Mouse (Mus musculus) hindbrain, embryonic 11.5 days (tissue): ENCODE measurements around the gene Nt5dc3. TPM values are rescaled to one million over a fixed set of nuclear protein-coding genes. Genes with fewer than 3 reads are reported as not detected.

ENCODE experiments used
- ATAC-seq: fragments of 200-750 bp; cut with Nextera tagmentation; 2 replicates; pipeline ENCODE4 v1.8.0; 2017; ENCODE audit warnings: mild to moderate bottlenecking, moderate TSS enrichment, moderate library complexity; ENCODE audit not compliant: low FRiP score
- DNase-seq: peaks from one replicate; pipeline ENCODE4 v3.0.0-alpha.2; 2015; ENCODE audit warnings: low spot score
- H3K27ac ChIP-seq: fragments of 300-500 bp; sonication (generic); 2 replicates; pipeline ENCODE4 v1.5.1; 2014; ENCODE audit warnings: mild to moderate bottlenecking, low read depth, low read length
- H3K27me3 ChIP-seq: fragments of 300-500 bp; sonication (generic); 2 replicates; pipeline ENCODE4 v1.6.1; 2014; ENCODE audit warnings: mild to moderate bottlenecking, low read length, moderate library complexity, mixed read lengths; ENCODE audit not compliant: control insufficient read depth, insufficient read depth
- H3K36me3 ChIP-seq: fragments of 300-500 bp; sonication (generic); 2 replicates; pipeline ENCODE4 v1.6.1; 2014; ENCODE audit warnings: mild to moderate bottlenecking, low read length, moderate library complexity, mixed read lengths; ENCODE audit not compliant: control insufficient read depth, insufficient read depth
- H3K4me1 ChIP-seq: fragments of 300-500 bp; sonication (generic); replicated peaks from 2 replicates; pipeline ENCODE4 v1.6.1; 2014; ENCODE audit warnings: low read length, mixed read lengths; ENCODE audit not compliant: control insufficient read depth, insufficient read depth
- H3K4me2 ChIP-seq: fragments of 300-500 bp; sonication (generic); replicated peaks from 2 replicates; pipeline ENCODE4 v1.6.1; 2014; ENCODE audit warnings: mild to moderate bottlenecking, low read depth, low read length
- H3K4me3 ChIP-seq: fragments of 300-500 bp; sonication (generic); 2 replicates; pipeline ENCODE4 v1.5.1; 2014; ENCODE audit warnings: low read depth, low read length
- H3K9ac ChIP-seq: fragments of 300-500 bp; sonication (generic); 2 replicates; pipeline ENCODE4 v1.6.1; 2014; ENCODE audit warnings: low read depth, low read length
- H3K9me3 ChIP-seq: fragments of 300-500 bp; sonication (generic); 2 replicates; pipeline ENCODE4 v1.6.1; 2016; ENCODE audit warnings: low read length; ENCODE audit not compliant: control insufficient read depth
- whole genome bisulfite sequencing: fragments of 180-500 bp; shearing (Covaris S2); extraction: QIAGEN DNeasy Blood & Tissue Kit; methylation state at CpG from one replicate; pipeline ENCODE4 v1.1.7; 2014; 5-methylcytosine and 5-hydroxymethylcytosine counted together
- polyA plus RNA-seq: library from polyadenylated mRNA; unstranded; fragments of >200 nt; fragmentation: Nextera tagmentation; extraction: Ambion mirVana; gene quantifications from 2 replicates; pipeline ENCODE4 v1.2.1, GENCODE M21; 2014

Gene Nt5dc3
- polyA plus RNA-seq, 1 experiment from 2014 or later, result 1.7 TPM

DNA sequence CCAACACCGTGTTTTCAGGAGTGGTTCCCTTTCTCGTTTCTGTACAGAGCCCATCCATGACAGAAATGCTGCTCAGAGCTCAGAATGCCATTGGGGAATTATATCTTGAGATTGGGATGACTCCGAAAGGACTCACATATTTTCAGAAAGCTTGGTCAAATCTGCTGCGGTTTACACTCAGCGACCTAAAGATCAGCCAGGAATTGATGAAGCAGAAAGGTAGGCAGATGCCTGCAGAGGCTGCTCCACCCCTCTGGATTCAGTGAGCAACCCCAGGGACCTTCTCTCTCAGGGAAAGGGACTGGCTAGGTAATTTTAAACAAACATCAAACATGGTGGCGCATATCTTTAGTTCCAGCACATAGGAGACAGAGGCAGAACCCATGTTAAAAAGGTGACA, 20.6 kb upstream of the Nt5dc3 start:
- Histone ChIP-seq H3K27ac (no peak overlapping the region), H3K4me3 (no peak overlapping the region), H3K4me2 (no peak overlapping the region), H3K9me3 (no peaks in the 10 kb centered on the region), H3K36me3 (no peaks in the 10 kb centered on the region), H3K9ac (no peak overlapping the region), H3K4me1 (no peaks in the 10 kb centered on the region), H3K27me3 (no peaks in the 10 kb centered on the region)
- 89% methylated on average over 6 of the region's 6 CpGs for WGBS
- ATAC-seq (no peak), DNase-seq (no peak)

- no peak overlapping the region for H3K4me2 ChIP-seq
- DNase-seq (no peak), ATAC-seq (no peak)
- no peaks in the 10 kb centered on the region for H3K27me3 ChIP-seq
- H3K4me1 ChIP-seq, result no peaks in the 10 kb centered on the region
- no peak overlapping the region for H3K4me3 ChIP-seq
- H3K9me3 ChIP-seq, result no peaks in the 10 kb centered on the region
- H3K36me3 ChIP-seq, result no peaks in the 10 kb centered on the region
- WGBS, result 77% methylated on average over 1 of the region's 1 CpGs
- H3K27ac ChIP-seq, result no peak overlapping the region
- no peak overlapping the region for H3K9ac ChIP-seq
Measured at GRCm38 (mm10) chr10:86761236-86761635, 17.6 kb upstream of the Nt5dc3 start.

DNA sequence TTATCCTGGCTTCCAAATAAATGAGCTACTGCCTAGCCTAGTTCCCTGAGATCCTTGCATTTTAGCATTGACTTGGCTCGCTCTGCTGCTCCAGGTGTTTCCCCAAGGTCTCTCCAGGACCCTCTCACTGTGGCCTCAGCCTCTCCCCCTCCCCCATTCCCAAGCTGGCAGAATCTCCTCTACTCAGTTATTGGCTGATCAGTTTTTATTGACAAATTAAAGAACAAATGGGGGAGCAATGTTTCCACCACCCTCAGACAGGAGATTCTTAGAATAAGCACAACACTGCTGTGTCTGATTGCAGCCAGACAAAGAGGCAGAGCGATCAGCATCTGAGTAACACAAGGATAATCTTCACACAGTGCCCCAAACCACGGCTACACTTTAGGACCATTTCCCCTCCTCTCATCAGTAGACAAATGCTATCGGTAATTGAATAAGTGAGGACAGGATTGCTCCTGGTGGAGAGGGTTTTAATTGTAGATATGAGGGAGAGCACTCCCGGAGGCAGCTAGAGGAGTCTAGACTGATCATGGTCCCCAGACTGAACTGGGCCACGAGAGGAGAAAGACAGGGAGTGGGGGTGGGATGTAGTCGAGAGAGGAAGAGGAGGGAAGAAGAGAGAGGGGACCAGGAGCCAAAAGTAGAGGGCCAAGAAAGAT, 17.0 kb upstream of the Nt5dc3 start:
- ATAC-seq (no peak), DNase-seq (no peak)
- Histone ChIP-seq H3K27ac (no peak overlapping the region), H3K4me3 (no peak overlapping the region), H3K9me3 (no peaks in the 10 kb centered on the region), H3K4me2 (no peak overlapping the region), H3K36me3 (no peaks in the 10 kb centered on the region), H3K27me3 (no peaks in the 10 kb centered on the region), H3K4me1 (no peaks in the 10 kb centered on the region), H3K9ac (no peak overlapping the region)
- WGBS, result 51% methylated on average over 7 of the region's 7 CpGs

- Histone ChIP-seq H3K27ac (no peak overlapping the region), H3K9me3 (no peaks in the 10 kb centered on the region), H3K27me3 (no peaks in the 10 kb centered on the region), H3K4me2 (no peak overlapping the region), H3K4me3 (no peak overlapping the region), H3K9ac (no peak overlapping the region), H3K36me3 (no peaks in the 10 kb centered on the region), H3K4me1 (no peaks in the 10 kb centered on the region)
- 85% methylated on average over 3 of the region's 3 CpGs for WGBS
- no peak for DNase-seq
- ATAC-seq, result no peak
Measured at GRCm38 (mm10) chr10:86762384-86762730, 16.4 kb upstream of the Nt5dc3 start.

GRCm38 (mm10) chr10:86763672-86764071, 15.1 kb upstream of the Nt5dc3 start, which contains the start of gene Gm49358:
TSS of gene Gm49358 (plus strand) at chr10:86763972.
- DNase-seq (no peak), ATAC-seq (no peak)
- H3K27ac ChIP-seq, result no peak within 1 kb of the TSS
- WGBS, result 94% methylated on average over 5 of the region's 5 CpGs
- no peaks in the 10 kb centered on the region for H3K27me3 ChIP-seq
- H3K4me2 ChIP-seq, result no peak within 1 kb of the TSS
- no peaks in the 10 kb centered on the region for H3K36me3 ChIP-seq
- H3K4me3 ChIP-seq, result no peak within 1 kb of the TSS
- no peaks in the 10 kb centered on the region for H3K4me1 ChIP-seq
- H3K9me3 ChIP-seq, result no peaks in the 10 kb centered on the region
- H3K9ac ChIP-seq, result no peak within 1 kb of the TSS

GRCm38 (mm10) chr10:86765344-86765966, 13.3 kb upstream of the Nt5dc3 start:
- Histone ChIP-seq H3K9me3 (no peaks in the 10 kb centered on the region), H3K27ac (no peak overlapping the region), H3K27me3 (no peaks in the 10 kb centered on the region), H3K4me3 (no peak overlapping the region), H3K36me3 (no peaks in the 10 kb centered on the region), H3K4me2 (no peak overlapping the region), H3K4me1 (no peaks in the 10 kb centered on the region), H3K9ac (no peak overlapping the region)
- no peak for ATAC-seq
- 89% methylated on average over 4 of the region's 4 CpGs for WGBS
- DNase-seq, result no peak

DNA sequence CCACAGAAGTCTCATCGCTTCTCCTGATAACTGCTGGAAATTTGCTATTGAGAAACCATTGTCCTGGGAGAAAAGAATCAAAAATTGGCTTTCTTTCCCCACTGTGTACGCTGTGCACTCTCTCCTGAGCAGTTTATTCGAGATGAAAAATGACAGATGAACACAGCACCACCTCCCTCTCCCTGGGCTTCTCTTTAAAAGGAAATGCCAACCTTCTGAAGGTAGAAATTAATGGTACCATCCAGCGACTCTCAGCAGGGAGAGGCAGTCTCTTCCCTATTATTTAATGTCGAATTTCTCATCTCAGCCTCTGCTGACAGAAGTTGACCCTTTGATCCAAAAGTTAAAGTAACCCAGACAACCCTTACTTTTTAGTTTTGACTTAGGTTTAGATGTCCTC, 9.6 kb upstream of the Nt5dc3 start:
- DNase-seq (no peak), ATAC-seq (no peak)
- H3K4me1 ChIP-seq, result no peaks in the 10 kb centered on the region
- no peaks in the 10 kb centered on the region for H3K9me3 ChIP-seq
- H3K4me3 ChIP-seq, result no peak overlapping the region
- no peak overlapping the region for H3K9ac ChIP-seq
- WGBS, result 64% methylated on average over 5 of the region's 5 CpGs
- no peaks in the 10 kb centered on the region for H3K36me3 ChIP-seq
- no peak overlapping the region for H3K27ac ChIP-seq
- H3K27me3 ChIP-seq, result no peaks in the 10 kb centered on the region
- H3K4me2 ChIP-seq, result no peak overlapping the region

DNA sequence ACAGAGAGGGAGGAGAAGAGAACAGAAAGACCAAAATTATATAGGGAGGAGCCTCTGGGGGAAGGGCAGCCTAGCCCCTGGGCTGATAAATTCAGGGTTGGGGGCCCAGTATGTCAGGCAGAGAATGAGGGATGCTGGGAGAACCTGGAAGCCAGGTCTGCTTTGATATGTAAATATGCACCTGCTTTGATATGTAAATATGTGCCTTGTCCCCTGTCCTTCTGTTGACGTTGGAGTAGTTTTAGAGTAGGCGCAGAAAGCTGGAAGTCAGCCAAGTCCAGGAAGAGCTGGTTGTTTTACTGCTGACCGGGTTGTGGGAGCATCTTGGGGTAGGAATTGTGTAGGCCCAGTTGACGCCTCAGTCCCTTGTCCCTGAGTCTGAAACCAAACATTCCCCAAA, 9.0 kb upstream of the Nt5dc3 start:
- no peak overlapping the region for H3K9ac ChIP-seq
- H3K36me3 ChIP-seq, result no peaks in the 10 kb centered on the region
- WGBS, result 33% methylated on average over 4 of the region's 4 CpGs
- no peaks in the 10 kb centered on the region for H3K4me1 ChIP-seq
- no peak for DNase-seq
- no peak overlapping the region for H3K27ac ChIP-seq
- peak; percentile 53; the same call in 1 of the 2 replicates for ATAC-seq
- no peak overlapping the region for H3K4me3 ChIP-seq
- H3K4me2 ChIP-seq, result no peak overlapping the region
- H3K9me3 ChIP-seq, result no peaks in the 10 kb centered on the region
- H3K27me3 ChIP-seq, result no peaks in the 10 kb centered on the region

DNA sequence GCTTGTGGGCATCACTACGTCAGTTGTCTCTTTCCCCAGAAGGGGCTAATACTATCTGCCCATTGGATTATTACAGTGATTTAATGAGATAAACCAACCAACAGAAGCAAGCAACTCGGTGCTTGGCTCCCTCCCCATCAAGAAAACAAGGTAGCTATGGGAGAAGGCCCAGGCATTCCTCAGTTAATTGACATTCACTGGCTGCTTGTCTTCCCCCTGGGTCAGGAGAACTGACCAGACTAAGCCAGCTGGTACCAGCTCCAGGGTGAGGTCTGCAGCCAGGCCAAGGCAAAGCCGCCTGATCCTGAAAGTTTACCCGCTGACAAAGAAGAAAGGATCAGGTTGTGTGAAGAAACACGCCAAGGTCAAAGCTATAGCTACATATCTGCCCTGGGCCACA, 7.1 kb upstream of the Nt5dc3 start:
- ATAC-seq (no peak), DNase-seq (no peak)
- H3K4me1 ChIP-seq, result no peaks in the 10 kb centered on the region
- H3K9ac ChIP-seq, result no peak overlapping the region
- no peak overlapping the region for H3K27ac ChIP-seq
- H3K4me2 ChIP-seq, result no peak overlapping the region
- no peaks in the 10 kb centered on the region for H3K27me3 ChIP-seq
- H3K36me3 ChIP-seq, result no peaks in the 10 kb centered on the region
- H3K9me3 ChIP-seq, result no peaks in the 10 kb centered on the region
- 87% methylated on average over 5 of the region's 5 CpGs for WGBS
- H3K4me3 ChIP-seq, result no peak overlapping the region
